Mouse (Mus musculus) brain, embryonic 14.5 days (tissue): ENCODE results near the gene Arhgap19.

Experiments used
- CTCF ChIP-seq: fragments of 200-500 bp; IDR thresholded peaks from 2 replicates; pipeline ENCODE4 v1.5.1; 2012; ENCODE audit warnings: inconsistent platforms, mild to moderate bottlenecking, moderate library complexity, borderline replicate concordance; ENCODE audit not compliant: insufficient read depth, insufficient read length; ENCODE audit errors: extremely low read depth
- POLR2A ChIP-seq: fragments of 200-500 bp; IDR thresholded peaks from 2 replicates; pipeline ENCODE4 v1.6.1; 2012; ENCODE audit warnings: mild to moderate bottlenecking, inconsistent platforms, borderline replicate concordance; ENCODE audit not compliant: poor library complexity, insufficient read depth, insufficient read length, severe bottlenecking; ENCODE audit errors: extremely low read depth

- TF ChIP-seq CTCF = no peak
- no peak for TF ChIP-seq POLR2A
These were observed 5.7 kb upstream of the Arhgap19 start for GRCm38 (mm10) chr19:41807497-41807896.
